Mouse (Mus musculus) forebrain, embryonic 11.5 days (tissue): ENCODE results near the gene Lrrc41. TPM values are rescaled to one million over a fixed set of nuclear protein-coding genes. Genes with fewer than 3 reads are reported as not detected.

Source experiments
- ATAC-seq: fragments of 200-750 bp; cut with Nextera tagmentation; replicated peaks from 2 replicates; pipeline ENCODE4 v1.8.0; 2017; ENCODE audit warnings: moderate TSS enrichment; ENCODE audit not compliant: low FRiP score
- DNase-seq: peaks from one replicate; pipeline ENCODE4 v3.0.0-alpha.2; 2017; ENCODE audit warnings: low spot score
- H3K27ac ChIP-seq: fragments of 300-500 bp; sonication (generic); 2 replicates; pipeline ENCODE4 v1.5.1; 2014; ENCODE audit warnings: low read depth, low read length
- H3K27me3 ChIP-seq: fragments of 300-500 bp; sonication (generic); 2 replicates; pipeline ENCODE4 v1.6.1; 2014; ENCODE audit warnings: mild to moderate bottlenecking, low read length, mixed read lengths; ENCODE audit not compliant: control insufficient read depth, insufficient read depth
- H3K36me3 ChIP-seq: fragments of 300-500 bp; sonication (generic); 2 replicates; pipeline ENCODE4 v1.6.1; 2014; ENCODE audit warnings: mild to moderate bottlenecking, low read length, moderate library complexity, mixed read lengths; ENCODE audit not compliant: control insufficient read depth, insufficient read depth
- H3K4me1 ChIP-seq: fragments of 300-500 bp; sonication (generic); replicated peaks from 2 replicates; pipeline ENCODE4 v1.6.1; 2014; ENCODE audit warnings: low read length, mixed read lengths; ENCODE audit not compliant: control insufficient read depth, insufficient read depth
- H3K4me2 ChIP-seq: fragments of 300-500 bp; sonication (generic); 2 replicates; pipeline ENCODE4 v1.6.1; 2014; ENCODE audit warnings: low read depth, mild to moderate bottlenecking, low read length, moderate library complexity, mixed read lengths; ENCODE audit not compliant: severe bottlenecking
- H3K4me3 ChIP-seq: fragments of 300-500 bp; sonication (generic); 2 replicates; pipeline ENCODE4 v1.5.1; 2014; ENCODE audit warnings: low read depth, low read length
- H3K9ac ChIP-seq: fragments of 300-500 bp; sonication (generic); 2 replicates; pipeline ENCODE4 v1.6.1; 2014; ENCODE audit warnings: low read length
- H3K9me3 ChIP-seq: fragments of 300-500 bp; sonication (generic); 2 replicates; pipeline ENCODE4 v1.6.1; 2016; ENCODE audit warnings: low read length, mixed read lengths; ENCODE audit not compliant: control insufficient read depth
- WGBS: fragments of 180-500 bp; shearing (Covaris S2); extraction: QIAGEN DNeasy Blood & Tissue Kit; methylation state at CpG from one replicate; pipeline ENCODE4 v1.1.7; 2014; 5-methylcytosine and 5-hydroxymethylcytosine counted together
- polyA plus RNA-seq: library from polyadenylated mRNA; unstranded; fragments of >200 nt; fragmentation: Nextera tagmentation; extraction: Ambion mirVana; gene quantifications from 2 replicates; pipeline ENCODE4 v1.2.1, GENCODE M21; 2014

Gene Lrrc41
- 70.1 and 71.4 TPM in 2 replicates for polyA plus RNA-seq

- Histone ChIP-seq H3K4me2 (peak within 1 kb of the TSS; percentile 86), H3K9me3 (no peaks in the 10 kb centered on the region), H3K9ac (peak within 1 kb of the TSS; percentile 98), H3K4me1 (peaks cover 8% of the 10 kb centered on the region; the same call in 1 of the 2 replicates), H3K36me3 (no peaks in the 10 kb centered on the region), H3K4me3 (peak within 1 kb of the TSS; percentile 95), H3K27ac (peak within 1 kb of the TSS; percentile 95), H3K27me3 (no peaks in the 10 kb centered on the region)
- ATAC-seq (peak; percentile 93), DNase-seq (peak; percentile 98)
- under 1% methylated on average over 55 of the region's 55 CpGs for WGBS
Observed at GRCm38 (mm10) chr4:116074861-116075620, at the start of gene Lrrc41, which contains the start of gene Uqcrh. Gene Lrrc41, plus strand, starts transcription at chr4:116075269. Gene Uqcrh, minus strand, starts transcription at chr4:116075071.

GRCm38 (mm10) chr4:116032906-116033305 lies 42.2 kb upstream of the Lrrc41 start:
- H3K9ac ChIP-seq = no peak overlapping the region
- H3K4me1 ChIP-seq = no peaks in the 10 kb centered on the region
- no peaks in the 10 kb centered on the region for H3K27me3 ChIP-seq
- no peaks in the 10 kb centered on the region for H3K9me3 ChIP-seq
- DNase-seq (no peak), ATAC-seq (no peak)
- 90% methylated on average over 9 of the region's 9 CpGs for WGBS
- H3K4me3 ChIP-seq = no peak overlapping the region
- no peak overlapping the region for H3K27ac ChIP-seq
- no peak overlapping the region for H3K4me2 ChIP-seq
- no peaks in the 10 kb centered on the region for H3K36me3 ChIP-seq

GRCm38 (mm10) chr4:116033374-116033773 lies 41.7 kb upstream of the Lrrc41 start:
- 85% methylated on average over 5 of the region's 5 CpGs for WGBS
- Histone ChIP-seq H3K4me3 (no peak overlapping the region), H3K27ac (no peak overlapping the region), H3K4me1 (no peaks in the 10 kb centered on the region), H3K36me3 (no peaks in the 10 kb centered on the region), H3K9me3 (no peaks in the 10 kb centered on the region), H3K27me3 (no peaks in the 10 kb centered on the region), H3K9ac (no peak overlapping the region), H3K4me2 (no peak overlapping the region)
- DNase-seq (no peak), ATAC-seq (no peak)

GRCm38 (mm10) chr4:116040466-116040865 lies 34.6 kb upstream of the Lrrc41 start:
- H3K9me3 ChIP-seq = no peaks in the 10 kb centered on the region
- no peak overlapping the region for H3K9ac ChIP-seq
- H3K27ac ChIP-seq = no peak overlapping the region
- H3K4me1 ChIP-seq = no peaks in the 10 kb centered on the region
- H3K4me2 ChIP-seq = no peak overlapping the region
- WGBS = 94% methylated on average over 2 of the region's 2 CpGs
- H3K4me3 ChIP-seq = no peak overlapping the region
- H3K36me3 ChIP-seq = no peaks in the 10 kb centered on the region
- no peaks in the 10 kb centered on the region for H3K27me3 ChIP-seq
- ATAC-seq (no peak), DNase-seq (no peak)

- H3K9ac ChIP-seq = no peak overlapping the region
- no peaks in the 10 kb centered on the region for H3K36me3 ChIP-seq
- no peak overlapping the region for H3K4me2 ChIP-seq
- no peaks in the 10 kb centered on the region for H3K27me3 ChIP-seq
- H3K27ac ChIP-seq = no peak overlapping the region
- no peak overlapping the region for H3K4me3 ChIP-seq
- ATAC-seq (no peak), DNase-seq (no peak)
- WGBS = 80% methylated on average over 3 of the region's 3 CpGs
- no peaks in the 10 kb centered on the region for H3K9me3 ChIP-seq
- H3K4me1 ChIP-seq = no peaks in the 10 kb centered on the region
Observed at GRCm38 (mm10) chr4:116042186-116042585, 32.9 kb upstream of the Lrrc41 start.

GRCm38 (mm10) chr4:116046604-116047003 lies 28.5 kb upstream of the Lrrc41 start:
- Histone ChIP-seq H3K4me3 (no peak overlapping the region), H3K9ac (no peak overlapping the region), H3K4me1 (no peaks in the 10 kb centered on the region), H3K4me2 (no peak overlapping the region), H3K27me3 (no peaks in the 10 kb centered on the region), H3K36me3 (no peaks in the 10 kb centered on the region), H3K27ac (no peak overlapping the region), H3K9me3 (no peaks in the 10 kb centered on the region)
- 86% methylated on average over 2 of the region's 2 CpGs for WGBS
- DNase-seq = no peak
- ATAC-seq = no peak

GRCm38 (mm10) chr4:116047681-116048080 lies 27.4 kb upstream of the Lrrc41 start:
- DNase-seq = no peak
- Histone ChIP-seq H3K9ac (no peak overlapping the region), H3K27ac (no peak overlapping the region), H3K4me3 (no peak overlapping the region), H3K4me2 (no peak overlapping the region), H3K9me3 (no peaks in the 10 kb centered on the region), H3K27me3 (no peaks in the 10 kb centered on the region), H3K36me3 (no peaks in the 10 kb centered on the region), H3K4me1 (no peaks in the 10 kb centered on the region; the same call in 1 of the 2 replicates)
- 94% methylated on average over 1 of the region's 1 CpGs for WGBS
- ATAC-seq = no peak

- WGBS = 80% methylated on average over 7 of the region's 7 CpGs
- no peaks in the 10 kb centered on the region for H3K9me3 ChIP-seq
- ATAC-seq (no peak), DNase-seq (no peak)
- no peak overlapping the region for H3K27ac ChIP-seq
- H3K4me1 ChIP-seq = no peaks in the 10 kb centered on the region; the same call in 1 of the 2 replicates
- no peaks in the 10 kb centered on the region for H3K27me3 ChIP-seq
- no peaks in the 10 kb centered on the region for H3K36me3 ChIP-seq
- H3K9ac ChIP-seq = no peak overlapping the region
- H3K4me2 ChIP-seq = no peak overlapping the region
- no peak overlapping the region for H3K4me3 ChIP-seq
Observed at GRCm38 (mm10) chr4:116048130-116048920, 26.7 kb upstream of the Lrrc41 start.
